Mouse (Mus musculus) T-cell, adult 66 days (primary cell): ENCODE results near the gene Gm10666. TPM values are rescaled to one million over a fixed set of nuclear protein-coding genes. Genes with fewer than 3 reads are reported as not detected.

Source experiments
- total RNA-seq, 2 experiments: library from RNA; stranded (reverse); gene quantifications; 3 replicates in 1 of 2; 4 replicates in 1 of 2; pipeline ENCODE4 v1.2.4; 2023

The Gm10666 gene
- total RNA-seq, result not detected

DNA sequence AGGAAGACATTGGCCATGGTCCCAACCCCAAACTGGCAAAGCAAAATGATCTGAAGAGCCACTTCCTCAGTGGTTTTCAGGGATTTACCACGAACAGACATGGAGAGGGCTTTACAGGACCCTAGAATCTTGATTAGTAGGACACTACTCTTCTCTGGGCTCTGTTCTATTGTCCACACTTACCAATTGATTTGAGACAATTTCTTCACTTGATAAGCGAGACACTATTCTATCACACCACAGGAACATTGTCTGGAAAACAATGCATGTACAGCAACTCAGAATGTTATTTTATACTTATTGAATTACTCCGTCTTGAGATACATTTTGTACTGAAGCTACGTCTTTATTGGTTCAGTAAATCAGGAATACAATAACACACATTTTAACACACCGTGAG is at the start of gene Gm10666:
Gene Gm10666, minus strand, starts transcription at position 101 of the 400 bp plus-strand sequence.

DNA sequence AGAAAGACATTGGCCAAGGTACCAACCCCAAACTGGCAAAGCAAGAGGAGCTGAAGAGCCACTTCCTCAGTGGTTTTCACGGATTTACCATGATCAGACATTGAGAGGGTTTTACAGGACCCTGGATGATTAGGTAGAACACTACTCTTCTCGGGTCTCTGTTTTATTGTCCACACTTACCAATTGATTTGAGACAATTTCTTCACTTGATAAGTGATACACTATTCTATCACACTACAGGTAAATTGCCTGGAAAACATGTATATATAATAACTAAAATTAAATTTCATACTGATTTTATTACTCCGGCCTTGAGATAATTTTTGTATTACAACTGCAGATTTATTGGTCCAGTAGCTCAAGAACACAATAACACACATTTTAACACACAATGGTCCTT is 29.4 kb upstream of the Gm10666 start, which contains the start of gene Vmn1r142:
Gene Vmn1r142, minus strand, starts transcription at position 101 of the 400 bp plus-strand sequence.

DNA sequence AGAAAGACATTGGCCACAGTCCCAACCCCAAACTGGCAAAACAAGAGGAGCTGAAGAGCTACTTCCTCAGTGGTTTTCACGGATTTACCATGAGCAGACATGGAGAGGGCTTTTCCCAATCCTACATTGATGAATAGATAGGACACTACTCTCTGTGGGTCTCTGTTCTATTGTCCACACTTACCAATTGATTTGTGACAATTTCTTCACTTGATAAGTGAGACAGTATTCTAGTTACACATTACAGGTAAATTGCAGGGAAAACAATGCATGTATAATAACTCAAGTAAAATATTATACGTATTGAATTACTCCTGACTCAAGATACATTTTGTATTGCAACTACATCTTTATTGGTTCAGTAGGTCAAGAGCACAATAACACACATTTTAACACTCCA is 16.4 kb downstream of the Gm10666 start, which contains the start of gene Gm16451:
Gene Gm16451, minus strand, starts transcription at position 101 of the 400 bp plus-strand sequence.

Other genes with a start within 250 kb of the Gm10666 start
- not detected for gene Gm5891, start 213.4 kb downstream of the Gm10666 start, total RNA-seq
- not detected for gene Vmn1r137, start 140.2 kb downstream of the Gm10666 start, total RNA-seq
- not detected for gene Vmn1r138, start 105.8 kb downstream of the Gm10666 start, total RNA-seq
- not detected for gene Gm6176, start 78.4 kb downstream of the Gm10666 start, total RNA-seq
- not detected for gene Vmn1r139, start 65.7 kb downstream of the Gm10666 start, total RNA-seq
- gene Gm16451, start 16.5 kb downstream of the Gm10666 start, total RNA-seq, result not detected
- gene Vmn1r142, start 29.3 kb upstream of the Gm10666 start, total RNA-seq, result not detected
- gene Vmn1r143, start 54.6 kb upstream of the Gm10666 start, total RNA-seq, result not detected
- not detected for gene Gm8653, start 66.5 kb upstream of the Gm10666 start, total RNA-seq
- gene Gm8453, start 94.7 kb upstream of the Gm10666 start, total RNA-seq, result not detected
- gene Gm4187, start 195.0 kb upstream of the Gm10666 start, total RNA-seq, result not detected
- not detected for gene Gm8660, start 236.3 kb upstream of the Gm10666 start, total RNA-seq